Mouse (Mus musculus) layer of hippocampus, adult 11-12 months (tissue): ENCODE results near the gene Ptprd.

Experiments
- DNase-seq: peaks from one replicate; pipeline ENCODE4 v3.0.0; 2022; ENCODE audit warnings: low spot score

Ptprd gene

GRCm38 (mm10) chr4:76901692-76902091, 1310.1 kb downstream of the Ptprd start:
- no peak for DNase-seq

GRCm38 (mm10) chr4:76889669-76890068, 1322.1 kb downstream of the Ptprd start:
- DNase-seq: no peak

- no peak for DNase-seq
Observed at GRCm38 (mm10) chr4:76881610-76882009, 1330.2 kb downstream of the Ptprd start.

DNA sequence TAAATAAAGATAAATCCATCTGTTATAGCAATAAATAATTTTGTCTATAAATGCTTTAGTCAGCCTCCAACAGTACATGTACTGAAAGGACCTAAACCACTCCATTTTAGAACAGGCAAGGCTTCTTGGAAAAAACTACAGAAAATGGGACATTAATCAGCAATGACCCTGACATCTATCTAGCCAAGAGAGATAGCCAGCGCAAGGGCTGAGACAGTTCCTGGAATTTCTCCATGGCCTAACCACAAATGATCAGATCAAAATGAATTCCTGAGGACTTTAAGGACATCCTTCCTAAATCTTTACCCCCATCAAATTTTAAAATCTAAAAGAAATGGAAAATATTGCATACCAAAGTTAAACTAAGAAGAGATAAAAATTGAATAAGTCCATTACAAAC, 1340.8 kb downstream of the Ptprd start:
- no peak for DNase-seq

DNA sequence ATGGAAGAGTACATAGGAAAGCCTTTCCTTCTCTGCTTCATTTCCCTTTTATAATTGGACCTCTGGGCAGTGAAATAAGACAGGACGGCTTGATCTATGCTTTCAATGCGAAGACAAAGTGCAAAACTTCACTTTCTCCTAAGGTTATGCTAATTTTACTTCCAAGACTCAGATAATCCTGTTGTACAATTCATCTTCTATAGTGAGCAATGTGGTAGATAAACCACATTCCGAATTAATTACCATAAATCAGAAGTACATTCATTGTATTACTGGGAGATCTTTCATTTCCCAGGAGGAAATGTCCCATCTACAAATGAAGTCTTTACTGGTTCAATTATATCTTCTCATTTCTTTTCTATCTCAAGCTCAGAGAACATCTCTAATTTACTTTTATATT, 1346.2 kb downstream of the Ptprd start:
- DNase-seq: no peak

- no peak for DNase-seq
Observed at GRCm38 (mm10) chr4:76846265-76846664, 1365.5 kb downstream of the Ptprd start.

DNA sequence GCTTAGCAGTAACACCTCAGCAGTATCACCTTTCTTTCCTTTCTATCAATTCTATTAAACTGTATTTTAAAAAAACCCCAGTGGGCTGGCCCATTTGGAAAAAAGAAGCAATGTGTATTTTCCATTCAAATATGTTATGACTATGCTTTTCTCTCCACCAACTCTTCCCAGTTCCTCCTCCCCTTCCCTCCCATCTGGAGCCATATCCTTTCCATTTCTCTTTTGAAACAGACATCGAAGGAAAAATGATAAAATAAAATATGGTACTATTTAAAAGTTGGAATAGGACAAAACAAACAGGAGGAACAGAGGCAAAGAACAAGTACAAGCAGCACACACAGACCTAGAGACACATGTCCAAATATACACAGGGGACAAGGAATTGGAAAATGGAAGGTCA, 1372.7 kb downstream of the Ptprd start:
- no peak for DNase-seq

DNA sequence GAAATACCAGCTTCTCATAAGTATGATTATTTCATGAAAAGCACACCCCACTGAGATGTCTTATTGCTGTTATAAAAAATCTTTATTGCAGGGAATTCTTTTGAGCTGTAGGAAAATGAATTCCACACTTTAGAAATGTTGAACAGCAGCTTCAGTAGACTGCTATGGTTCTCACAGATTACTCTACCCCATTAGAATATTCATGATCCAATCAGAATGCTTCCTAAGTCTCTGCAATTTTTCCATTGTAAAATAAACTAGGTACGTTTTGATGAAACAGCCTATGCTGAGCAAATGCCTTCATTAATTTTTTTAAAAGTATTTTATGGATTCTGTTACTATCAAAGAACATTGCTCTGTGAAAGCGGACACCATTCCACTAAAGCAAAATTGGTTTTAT, 1399.6 kb downstream of the Ptprd start:
- DNase-seq: no peak

DNA sequence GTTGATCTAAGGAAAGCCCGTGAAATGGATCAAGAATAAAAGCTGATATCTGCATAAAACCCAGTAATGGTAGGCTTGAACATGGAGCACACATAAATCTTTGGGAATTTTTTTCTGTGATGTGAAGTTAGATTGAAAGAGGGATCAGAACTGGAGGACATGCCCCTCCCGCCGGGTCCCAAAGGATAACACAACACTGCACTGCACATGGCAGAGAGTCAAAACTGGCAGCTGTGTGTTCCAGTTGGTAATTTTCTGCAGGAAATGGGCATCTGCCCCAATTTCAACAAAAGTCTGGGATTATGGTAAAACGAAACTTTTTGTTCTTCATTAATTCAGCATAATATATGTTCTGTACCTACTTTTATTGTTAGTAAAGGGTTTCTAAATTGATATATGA, 1409.1 kb downstream of the Ptprd start:
- peak; percentile 14 for DNase-seq

GRCm38 (mm10) chr4:76798010-76799007, 1413.5 kb downstream of the Ptprd start:
- DNase-seq: no peak

DNA sequence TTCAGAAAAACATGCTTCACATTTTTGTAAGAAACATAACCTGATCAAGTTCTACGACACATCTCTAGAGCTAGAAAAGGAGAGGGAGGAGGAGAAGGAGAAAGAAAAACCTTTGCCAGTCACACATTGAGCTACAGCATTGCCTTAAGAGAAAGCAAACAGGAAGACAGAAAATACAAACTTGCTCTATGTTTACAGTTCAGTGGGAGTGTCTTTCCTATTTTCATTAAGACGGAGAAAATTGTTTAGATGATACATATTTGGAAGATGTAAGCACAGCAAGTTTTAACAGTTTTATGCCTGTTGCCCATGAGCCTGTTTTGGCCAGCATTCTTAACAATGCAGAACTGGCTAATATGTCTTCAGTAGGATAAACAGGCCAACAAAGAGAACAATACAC, 1426.4 kb downstream of the Ptprd start:
- DNase-seq: no peak

- no peak for DNase-seq
Observed at GRCm38 (mm10) chr4:76779558-76780124, 1432.1 kb downstream of the Ptprd start.

GRCm38 (mm10) chr4:76766918-76767317, 1444.8 kb downstream of the Ptprd start:
- no peak for DNase-seq

GRCm38 (mm10) chr4:76766429-76766828, 1445.3 kb downstream of the Ptprd start:
- no peak for DNase-seq

- DNase-seq: no peak
Observed at GRCm38 (mm10) chr4:76750709-76751108, 1461.1 kb downstream of the Ptprd start.

DNA sequence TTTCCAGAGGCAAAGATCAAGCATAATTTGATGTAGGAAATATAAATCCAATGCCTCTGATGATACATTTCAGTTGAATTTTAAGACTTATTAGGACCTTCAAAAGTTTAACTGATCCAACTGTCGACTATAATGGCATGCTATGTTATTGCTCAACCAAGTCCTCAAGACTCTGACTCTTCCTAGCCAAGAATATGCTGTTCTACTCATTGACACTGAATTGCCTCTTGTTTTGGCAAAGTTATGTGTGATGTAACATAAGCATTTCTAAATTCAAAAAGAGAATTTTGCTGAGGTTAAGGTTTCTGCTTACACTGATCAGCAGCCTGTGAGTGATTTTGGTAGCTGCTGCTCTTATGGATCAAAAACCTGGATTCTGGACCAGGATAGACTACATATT, 1475.9 kb downstream of the Ptprd start:
- no peak for DNase-seq

- no peak for DNase-seq
Observed at GRCm38 (mm10) chr4:76675726-76676125, 1536.0 kb downstream of the Ptprd start.

DNA sequence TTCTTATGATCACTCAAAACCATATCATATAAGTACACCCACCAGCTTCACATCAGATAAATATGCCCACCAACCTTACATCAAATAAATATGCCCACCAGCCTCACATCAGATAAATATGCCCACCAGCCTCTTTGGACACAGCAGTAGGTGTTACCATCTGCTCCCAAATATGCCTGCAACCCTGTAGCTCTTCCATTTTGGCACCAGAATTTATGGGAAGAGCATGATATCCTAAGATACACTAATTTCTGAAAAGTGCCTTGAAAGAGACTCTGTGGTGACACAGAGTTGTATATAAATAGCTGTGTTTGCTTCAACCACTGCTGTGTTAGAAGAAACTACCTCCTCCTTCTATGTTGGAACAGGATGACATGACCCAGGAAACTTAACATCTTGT, 1538.5 kb downstream of the Ptprd start:
- peak; percentile 8 for DNase-seq

- DNase-seq: no peak
Observed at GRCm38 (mm10) chr4:76672653-76673052, 1539.1 kb downstream of the Ptprd start.

DNA sequence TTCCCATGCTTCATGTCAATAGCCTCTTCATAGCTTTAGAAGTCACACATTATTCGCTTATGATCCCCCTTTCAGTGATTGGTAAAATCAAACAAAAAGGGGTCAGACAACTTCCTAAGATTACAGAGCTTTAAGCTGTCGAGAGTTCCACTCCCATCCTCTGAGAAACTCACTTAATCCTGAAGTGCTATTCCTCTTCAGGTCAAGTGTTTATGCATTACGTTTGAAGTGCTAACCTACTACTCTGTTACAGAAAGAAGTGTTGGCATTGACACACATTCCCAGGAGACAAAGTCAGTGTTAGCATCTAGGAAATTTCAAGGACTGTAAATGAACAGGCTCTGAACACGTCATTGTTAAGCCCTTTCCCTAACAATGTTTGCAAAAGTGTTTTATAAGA, 1550.0 kb downstream of the Ptprd start:
- no peak for DNase-seq

DNA sequence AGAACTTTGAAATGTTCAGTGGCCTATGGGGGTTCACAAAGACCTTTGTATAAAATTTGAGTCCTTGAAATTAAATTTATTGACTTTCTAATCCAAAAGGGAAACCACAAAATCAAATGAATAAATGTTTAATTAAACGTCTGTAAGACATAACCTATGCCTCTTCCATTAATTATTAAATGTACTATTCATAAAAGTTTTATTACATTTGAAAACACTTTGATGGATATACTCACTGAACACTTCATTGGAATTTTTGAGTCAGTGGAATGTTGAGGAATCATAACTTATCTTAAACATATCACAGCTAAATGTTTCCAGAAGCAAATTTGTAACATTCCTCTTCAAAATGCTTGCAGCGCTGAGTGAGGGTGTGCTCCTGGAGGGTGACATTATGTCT, 1551.6 kb downstream of the Ptprd start:
- DNase-seq: no peak

- no peak for DNase-seq
Observed at GRCm38 (mm10) chr4:76656734-76657133, 1555.0 kb downstream of the Ptprd start.

DNA sequence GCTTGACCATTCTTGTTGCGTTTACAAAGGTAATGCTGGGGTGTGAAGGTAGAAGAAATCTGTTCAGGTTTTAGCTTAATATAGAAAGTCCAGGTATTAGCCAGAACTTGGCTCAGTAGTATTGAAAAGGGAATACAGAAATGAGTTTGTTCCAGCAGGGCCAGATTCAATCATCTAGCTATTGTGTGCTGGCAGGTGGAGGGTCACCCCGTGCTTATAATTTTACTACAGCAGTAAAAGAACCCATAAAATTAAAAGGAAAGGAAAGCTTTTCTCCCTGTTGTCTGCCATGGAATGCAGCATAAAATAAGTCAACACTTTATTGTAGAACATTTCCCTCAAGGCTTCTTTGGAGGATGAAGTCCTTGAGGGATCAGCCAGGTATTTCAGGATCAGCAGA, 1558.8 kb downstream of the Ptprd start:
- no peak for DNase-seq

- peak; percentile 20 for DNase-seq
Observed at GRCm38 (mm10) chr4:76621740-76622139, 1590.0 kb downstream of the Ptprd start.
